Mouse (Mus musculus) erythroblast, adult 5-6 weeks (primary cell): ENCODE results near the gene Lig3. TPM values are rescaled to one million over a fixed set of nuclear protein-coding genes. Genes with fewer than 3 reads are reported as not detected.

ENCODE experiments used
- total RNA-seq, 2 experiments: library from RNA; stranded (forward) in 1 of 2; stranded (reverse) in 1 of 2; fragments of 150-400 nt in 1 of 2; fragments of 200-764, 138-1000 nt in 1 of 2; gene quantifications; 2 replicates each; pipeline versions ENCODE4 v1.2.3 to v1.2.4; 2015 to 2017; ENCODE audit warnings: low replicate concordance in 2 of 2

The Lig3 gene
- total RNA-seq, 2 experiments from 2014 or later = 9.5 to 11.1 TPM

Other genes with a start within 250 kb of the Lig3 start
- not detected in 2 replicates for gene Cct6b, start 16.8 kb upstream of the Lig3 start, total RNA-seq (2015; ENCODE audit: low replicate concordance)
- not detected in 2 replicates for gene Cct6b, start 16.8 kb upstream of the Lig3 start, total RNA-seq (2017; ENCODE audit: low replicate concordance)
- 4.0 and 7.5 TPM in 2 replicates for gene Zfp830, start 16.8 kb upstream of the Lig3 start, total RNA-seq (2015; ENCODE audit: low replicate concordance)
- 16.6 and 17.6 TPM in 2 replicates for gene Zfp830, start 16.8 kb upstream of the Lig3 start, total RNA-seq (2017; ENCODE audit: low replicate concordance)
- 79.9 and 88.6 TPM in 2 replicates for gene Rffl, start 90.1 kb downstream of the Lig3 start, total RNA-seq (2015; ENCODE audit: low replicate concordance)
- gene Rffl, start 90.1 kb downstream of the Lig3 start, total RNA-seq (2017; ENCODE audit: low replicate concordance) = 115 TPM in 2 replicates
- 1.5 and 10.0 TPM in 2 replicates for gene Rad51d, start 109.5 kb downstream of the Lig3 start, total RNA-seq (2015; ENCODE audit: low replicate concordance)
- gene Rad51d, start 109.5 kb downstream of the Lig3 start, total RNA-seq (2017; ENCODE audit: low replicate concordance) = 2.5 and 2.6 TPM in 2 replicates
- gene Fndc8, start 111.0 kb downstream of the Lig3 start, total RNA-seq (2015; ENCODE audit: low replicate concordance) = not detected in 2 replicates
- not detected in 2 replicates for gene Fndc8, start 111.0 kb downstream of the Lig3 start, total RNA-seq (2017; ENCODE audit: low replicate concordance)
- 3.3 and 5.8 TPM in 2 replicates for gene Nle1, start 127.3 kb downstream of the Lig3 start, total RNA-seq (2015; ENCODE audit: low replicate concordance)
- 1.5 and 6.5 TPM in 2 replicates for gene Nle1, start 127.3 kb downstream of the Lig3 start, total RNA-seq (2017; ENCODE audit: low replicate concordance)
- gene Unc45b, start 129.4 kb downstream of the Lig3 start, total RNA-seq (2015; ENCODE audit: low replicate concordance) = not detected in 2 replicates
- not detected in 2 replicates for gene Unc45b, start 129.4 kb downstream of the Lig3 start, total RNA-seq (2017; ENCODE audit: low replicate concordance)
- gene Slfn5, start 170.2 kb downstream of the Lig3 start, total RNA-seq (2015; ENCODE audit: low replicate concordance) = 6.9 TPM in 2 replicates
- gene Slfn5, start 170.2 kb downstream of the Lig3 start, total RNA-seq (2017; ENCODE audit: low replicate concordance) = 10.6 and 11.0 TPM in 2 replicates
- 4.0 and 7.1 TPM in 2 replicates for gene Slfn9, start 210.7 kb downstream of the Lig3 start, total RNA-seq (2015; ENCODE audit: low replicate concordance)
- gene Slfn9, start 210.7 kb downstream of the Lig3 start, total RNA-seq (2017; ENCODE audit: low replicate concordance) = 3.5 and 4.5 TPM in 2 replicates
- gene Slfn8, start 239.7 kb downstream of the Lig3 start, total RNA-seq (2015; ENCODE audit: low replicate concordance) = 3.7 and 9.0 TPM in 2 replicates
- 2.7 and 5.4 TPM in 2 replicates for gene Slfn8, start 239.7 kb downstream of the Lig3 start, total RNA-seq (2017; ENCODE audit: low replicate concordance)